Mouse (Mus musculus): Measurements from ENCODE around the gene Cpne4. TPM values are rescaled to one million over a fixed set of nuclear protein-coding genes. Genes with fewer than 3 reads are reported as not detected.

Cpne4 gene
- polyA plus RNA-seq, 1 experiment from 2014 or later = 1.4 TPM

- DNase-seq (ENCODE audit: low spot score) (no peak), ATAC-seq (replicated peaks; ENCODE audit: low FRiP score) (no peak)
- no peak overlapping the region for H3K4me3 ChIP-seq (ENCODE audit: low read depth, low read length)
- 75% methylated on average over 2 of the region's 2 CpGs for WGBS
- H3K4me1 ChIP-seq (replicated peaks; ENCODE audit: control insufficient read depth, insufficient read depth, low read length) = no peaks in the 10 kb centered on the region
- H3K27me3 ChIP-seq (replicated peaks; ENCODE audit: control insufficient read depth, insufficient read depth, low read length) = no peaks in the 10 kb centered on the region
- H3K36me3 ChIP-seq (ENCODE audit: control insufficient read depth, insufficient read depth, low read length) = no peaks in the 10 kb centered on the region
- no peak overlapping the region for H3K4me2 ChIP-seq
- no peak overlapping the region for H3K27ac ChIP-seq (ENCODE audit: low read depth, low read length)
- no peaks in the 10 kb centered on the region for H3K9me3 ChIP-seq (ENCODE audit: control insufficient read depth, low read length)
- no peak overlapping the region for H3K9ac ChIP-seq (ENCODE audit: low read depth, low read length)
Observed at GRCm38 (mm10) chr9:104913327-104913726, 366.2 kb downstream of the Cpne4 start.

GRCm38 (mm10) chr9:104921197-104921596 lies 374.1 kb downstream of the Cpne4 start:
- H3K27me3 ChIP-seq (replicated peaks; ENCODE audit: control insufficient read depth, insufficient read depth, low read length) = no peaks in the 10 kb centered on the region
- no peak for DNase-seq (ENCODE audit: low spot score)
- H3K4me3 ChIP-seq (ENCODE audit: low read depth, low read length) = no peak overlapping the region
- WGBS = 84% methylated on average over 4 of the region's 4 CpGs
- no peak overlapping the region for H3K27ac ChIP-seq (ENCODE audit: low read depth, low read length)
- no peaks in the 10 kb centered on the region for H3K36me3 ChIP-seq (ENCODE audit: control insufficient read depth, insufficient read depth, low read length)
- ATAC-seq (replicated peaks; ENCODE audit: low FRiP score) = no peak
- no peaks in the 10 kb centered on the region for H3K9me3 ChIP-seq (ENCODE audit: control insufficient read depth, low read length)
- no peak overlapping the region for H3K4me2 ChIP-seq
- no peak overlapping the region for H3K9ac ChIP-seq (ENCODE audit: low read depth, low read length)
- H3K4me1 ChIP-seq (replicated peaks; ENCODE audit: control insufficient read depth, insufficient read depth, low read length) = no peaks in the 10 kb centered on the region

DNA sequence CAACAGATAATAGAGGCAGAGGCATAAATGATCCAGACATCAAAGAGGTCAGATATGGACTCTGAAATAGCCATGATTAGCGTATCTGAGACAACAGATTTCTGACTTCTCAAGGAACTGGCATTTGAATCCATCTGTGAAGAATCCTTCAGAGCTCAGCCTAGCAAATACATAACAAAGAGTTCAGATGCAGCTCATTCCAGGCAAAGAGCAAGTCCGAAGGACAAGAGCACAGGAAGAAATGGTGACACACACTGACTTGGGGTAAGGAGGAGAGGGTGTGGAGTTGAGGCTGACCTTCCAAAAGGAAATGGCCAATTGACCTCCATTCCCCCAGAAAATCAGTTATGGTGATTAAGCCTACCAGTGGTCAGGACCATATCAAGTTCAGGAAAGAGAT lies 375.0 kb downstream of the Cpne4 start:
- no peaks in the 10 kb centered on the region for H3K4me1 ChIP-seq (replicated peaks; ENCODE audit: control insufficient read depth, insufficient read depth, low read length)
- WGBS = 59% methylated on average over 2 of the region's 2 CpGs
- DNase-seq (ENCODE audit: low spot score) (no peak), ATAC-seq (replicated peaks; ENCODE audit: low FRiP score) (no peak)
- H3K4me3 ChIP-seq (ENCODE audit: low read depth, low read length) = no peak overlapping the region
- H3K9ac ChIP-seq (ENCODE audit: low read depth, low read length) = no peak overlapping the region
- no peaks in the 10 kb centered on the region for H3K27me3 ChIP-seq (replicated peaks; ENCODE audit: control insufficient read depth, insufficient read depth, low read length)
- no peaks in the 10 kb centered on the region for H3K36me3 ChIP-seq (ENCODE audit: control insufficient read depth, insufficient read depth, low read length)
- no peak overlapping the region for H3K4me2 ChIP-seq
- H3K27ac ChIP-seq (ENCODE audit: low read depth, low read length) = no peak overlapping the region
- no peaks in the 10 kb centered on the region for H3K9me3 ChIP-seq (ENCODE audit: control insufficient read depth, low read length)

- Histone ChIP-seq H3K9me3 (ENCODE audit: control insufficient read depth, low read length) (no peaks in the 10 kb centered on the region), H3K4me2 (no peak overlapping the region), H3K4me3 (ENCODE audit: low read depth, low read length) (no peak overlapping the region), H3K27ac (ENCODE audit: low read depth, low read length) (no peak overlapping the region), H3K36me3 (ENCODE audit: control insufficient read depth, insufficient read depth, low read length) (no peaks in the 10 kb centered on the region), H3K9ac (ENCODE audit: low read depth, low read length) (no peak overlapping the region), H3K4me1 (replicated peaks; ENCODE audit: control insufficient read depth, insufficient read depth, low read length) (no peaks in the 10 kb centered on the region), H3K27me3 (replicated peaks; ENCODE audit: control insufficient read depth, insufficient read depth, low read length) (no peaks in the 10 kb centered on the region)
- no peak for DNase-seq (ENCODE audit: low spot score)
- ATAC-seq (replicated peaks; ENCODE audit: low FRiP score) = no peak
- 70% methylated on average over 9 of the region's 9 CpGs for WGBS
Observed at GRCm38 (mm10) chr9:104928806-104929205, 381.7 kb downstream of the Cpne4 start.

DNA sequence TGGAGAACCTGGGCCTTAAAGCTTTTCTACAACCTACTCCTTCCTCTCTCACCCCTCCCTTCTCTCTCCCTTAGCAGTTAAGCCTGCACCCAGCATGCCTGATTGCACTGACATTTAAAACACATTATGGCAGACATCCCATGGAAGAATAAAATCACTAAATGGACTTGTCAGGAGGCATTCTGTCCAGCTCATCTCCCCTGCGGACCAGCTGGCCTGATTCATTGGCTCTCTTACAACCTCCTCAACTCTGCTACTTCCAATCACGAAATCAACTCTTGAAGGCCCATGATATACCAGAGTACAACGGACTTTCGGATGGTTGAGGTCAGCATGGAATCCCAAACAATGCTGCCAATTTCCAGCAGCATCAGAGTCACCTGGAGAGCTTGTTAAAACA lies 393.3 kb downstream of the Cpne4 start:
- DNase-seq (ENCODE audit: low spot score) (no peak), ATAC-seq (replicated peaks; ENCODE audit: low FRiP score) (no peak)
- Histone ChIP-seq H3K36me3 (ENCODE audit: control insufficient read depth, insufficient read depth, low read length) (no peaks in the 10 kb centered on the region), H3K9ac (ENCODE audit: low read depth, low read length) (no peak overlapping the region), H3K9me3 (ENCODE audit: control insufficient read depth, low read length) (no peaks in the 10 kb centered on the region), H3K4me2 (no peak overlapping the region), H3K27me3 (replicated peaks; ENCODE audit: control insufficient read depth, insufficient read depth, low read length) (no peaks in the 10 kb centered on the region), H3K4me3 (ENCODE audit: low read depth, low read length) (no peak overlapping the region), H3K4me1 (replicated peaks; ENCODE audit: control insufficient read depth, insufficient read depth, low read length) (no peaks in the 10 kb centered on the region), H3K27ac (ENCODE audit: low read depth, low read length) (no peak overlapping the region)
- 79% methylated on average over 4 of the region's 4 CpGs for WGBS

DNA sequence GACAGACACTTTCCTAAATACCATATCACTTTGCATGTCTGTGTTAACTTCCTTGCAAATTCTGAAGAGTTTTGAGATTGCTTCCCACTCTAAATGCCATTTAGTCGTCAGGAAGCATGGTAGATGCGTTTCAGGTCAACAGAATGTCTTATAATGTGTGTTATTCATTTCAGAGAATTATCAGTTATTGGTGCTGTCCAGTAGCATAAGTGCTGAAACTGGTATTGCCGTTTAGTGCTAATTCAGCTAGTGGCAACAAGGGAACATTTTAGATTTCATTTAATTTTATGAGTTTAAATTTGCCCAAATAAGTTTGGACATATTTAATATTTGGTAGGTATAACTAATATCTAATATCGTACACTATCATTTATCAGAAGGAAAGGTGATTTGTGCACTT lies 403.5 kb downstream of the Cpne4 start:
- Histone ChIP-seq H3K27ac (ENCODE audit: low read depth, low read length) (no peak overlapping the region), H3K4me2 (no peak overlapping the region), H3K9ac (ENCODE audit: low read depth, low read length) (no peak overlapping the region), H3K9me3 (ENCODE audit: control insufficient read depth, low read length) (no peaks in the 10 kb centered on the region; the same call in 1 of the 2 replicates), H3K4me1 (replicated peaks; ENCODE audit: control insufficient read depth, insufficient read depth, low read length) (no peaks in the 10 kb centered on the region), H3K36me3 (ENCODE audit: control insufficient read depth, insufficient read depth, low read length) (no peaks in the 10 kb centered on the region), H3K27me3 (replicated peaks; ENCODE audit: control insufficient read depth, insufficient read depth, low read length) (no peaks in the 10 kb centered on the region), H3K4me3 (ENCODE audit: low read depth, low read length) (no peak overlapping the region)
- DNase-seq (ENCODE audit: low spot score) (no peak), ATAC-seq (replicated peaks; ENCODE audit: low FRiP score) (no peak)
- WGBS = 66% methylated on average over 4 of the region's 4 CpGs

DNA sequence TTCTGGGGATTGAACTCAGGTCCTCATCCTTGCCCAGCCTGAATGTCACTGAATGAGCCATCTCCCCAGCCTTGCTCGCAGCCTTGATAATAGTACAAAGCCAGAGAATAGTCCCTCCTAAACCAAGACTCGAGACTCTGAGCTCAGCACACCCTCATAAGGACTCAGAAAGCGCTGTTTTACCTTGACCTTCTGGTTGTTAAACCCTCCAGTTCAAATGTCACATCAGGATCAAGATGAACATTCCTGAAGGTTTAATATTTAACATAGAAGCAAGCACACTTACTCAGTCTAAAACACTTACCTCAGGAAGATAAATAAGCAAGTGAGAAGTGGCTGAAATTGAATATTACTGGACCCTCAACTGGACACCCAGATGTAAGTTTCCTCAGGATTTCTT lies 405.1 kb downstream of the Cpne4 start:
- no peaks in the 10 kb centered on the region; the same call in 1 of the 2 replicates for H3K9me3 ChIP-seq (ENCODE audit: control insufficient read depth, low read length)
- H3K4me2 ChIP-seq = no peak overlapping the region
- H3K9ac ChIP-seq (ENCODE audit: low read depth, low read length) = no peak overlapping the region
- H3K4me3 ChIP-seq (ENCODE audit: low read depth, low read length) = no peak overlapping the region
- 67% methylated on average over 3 of the region's 3 CpGs for WGBS
- no peak overlapping the region for H3K27ac ChIP-seq (ENCODE audit: low read depth, low read length)
- H3K27me3 ChIP-seq (replicated peaks; ENCODE audit: control insufficient read depth, insufficient read depth, low read length) = no peaks in the 10 kb centered on the region
- H3K4me1 ChIP-seq (replicated peaks; ENCODE audit: control insufficient read depth, insufficient read depth, low read length) = no peaks in the 10 kb centered on the region
- no peak for DNase-seq (ENCODE audit: low spot score)
- no peaks in the 10 kb centered on the region for H3K36me3 ChIP-seq (ENCODE audit: control insufficient read depth, insufficient read depth, low read length)
- ATAC-seq (replicated peaks; ENCODE audit: low FRiP score) = no peak

DNA sequence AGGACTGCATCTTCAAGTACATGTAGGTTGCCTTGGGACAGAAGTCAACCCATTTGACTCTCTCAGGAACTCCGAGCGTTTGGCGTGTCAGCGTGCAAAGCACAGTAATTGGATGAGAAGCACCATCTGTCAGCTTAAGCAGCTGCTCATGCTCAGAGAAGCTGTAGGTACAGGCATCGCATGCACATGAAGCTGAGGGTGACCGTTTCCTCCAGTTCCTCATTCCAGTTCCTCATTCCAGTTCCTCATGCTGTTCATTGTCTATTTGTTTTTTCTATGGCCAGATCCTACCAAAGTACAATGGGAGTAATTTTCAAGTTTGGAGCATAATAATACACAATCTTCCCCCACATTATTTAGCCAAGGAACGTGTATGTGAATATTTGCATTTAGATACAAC lies 425.7 kb downstream of the Cpne4 start:
- DNase-seq (ENCODE audit: low spot score) (no peak), ATAC-seq (replicated peaks; ENCODE audit: low FRiP score) (no peak)
- Histone ChIP-seq H3K27ac (ENCODE audit: low read depth, low read length) (no peak overlapping the region), H3K27me3 (replicated peaks; ENCODE audit: control insufficient read depth, insufficient read depth, low read length) (no peaks in the 10 kb centered on the region), H3K4me1 (replicated peaks; ENCODE audit: control insufficient read depth, insufficient read depth, low read length) (no peaks in the 10 kb centered on the region), H3K9me3 (ENCODE audit: control insufficient read depth, low read length) (0 out of 2 replicates have a peak, but pooled peaks cover 2% of the 10 kb centered on the region), H3K36me3 (ENCODE audit: control insufficient read depth, insufficient read depth, low read length) (no peaks in the 10 kb centered on the region), H3K9ac (ENCODE audit: low read depth, low read length) (no peak overlapping the region), H3K4me3 (ENCODE audit: low read depth, low read length) (no peak overlapping the region), H3K4me2 (no peak overlapping the region)
- WGBS = 74% methylated on average over 7 of the region's 7 CpGs

- Histone ChIP-seq H3K27ac (ENCODE audit: low read depth, low read length) (no peak overlapping the region), H3K4me3 (ENCODE audit: low read depth, low read length) (no peak overlapping the region), H3K36me3 (ENCODE audit: control insufficient read depth, insufficient read depth, low read length) (no peaks in the 10 kb centered on the region), H3K4me1 (replicated peaks; ENCODE audit: control insufficient read depth, insufficient read depth, low read length) (no peaks in the 10 kb centered on the region), H3K9me3 (ENCODE audit: control insufficient read depth, low read length) (no peaks in the 10 kb centered on the region), H3K9ac (ENCODE audit: low read depth, low read length) (no peak overlapping the region), H3K4me2 (no peak overlapping the region), H3K27me3 (replicated peaks; ENCODE audit: control insufficient read depth, insufficient read depth, low read length) (no peaks in the 10 kb centered on the region)
- WGBS = 82% methylated on average over 2 of the region's 2 CpGs
- ATAC-seq (replicated peaks; ENCODE audit: low FRiP score) (no peak), DNase-seq (ENCODE audit: low spot score) (no peak)
Observed at GRCm38 (mm10) chr9:104981934-104982548, 435.0 kb downstream of the Cpne4 start.

All from liver, embryonic 11.5 days (tissue).